In genomic region chr1:153900860-153901730, GRCm38 (mm10) we compare ENCODE assay signal across 8 mouse cellular contexts. TPM values are rescaled to one million over a fixed set of nuclear protein-coding genes. Genes with fewer than 3 reads are reported as not detected.
A peak's percentile ranks its signal among the peaks of the same experiment; 100 is the strongest.
DNase-seq lines count a peak whose midpoint lies in the region; ATAC-seq and TF ChIP-seq lines count a peak whose summit lies in the region.

No protein-coding gene starts in this region.

- under 1% methylated on average over 25 of the region's 25 CpGs for WGBS in forebrain, embryonic 16.5 days
- WGBS in hindbrain, embryonic 11.5 days: 3% methylated on average over 25 of the region's 25 CpGs
- 5% methylated on average over 25 of the region's 25 CpGs for WGBS in liver, embryonic 11.5 days
- WGBS in midbrain, postnatal 0 days: 2% methylated on average over 25 of the region's 25 CpGs

- peak overlapping the region; percentile 66 for H3K4me2 ChIP-seq in forebrain, embryonic 16.5 days (ENCODE audit: low read length)
- H3K4me2 ChIP-seq in hindbrain, embryonic 11.5 days (replicated peaks; ENCODE audit: low read depth, low read length): peak overlapping the region; percentile 59
- peak overlapping the region; percentile 94 for H3K4me2 ChIP-seq in liver, embryonic 11.5 days
- H3K4me2 ChIP-seq in midbrain, postnatal 0 days (ENCODE audit: low read depth, low read length, poor library complexity, severe bottlenecking): peak overlapping the region; percentile 85

- ATAC-seq in forebrain, embryonic 16.5 days: no peak
- no peak for ATAC-seq in hindbrain, embryonic 11.5 days (ENCODE audit: low FRiP score)
- ATAC-seq in liver, embryonic 11.5 days (replicated peaks; ENCODE audit: low FRiP score): no peak
- ATAC-seq in midbrain, postnatal 0 days (ENCODE audit: low FRiP score): no peak

- DNase-seq in left cerebral cortex, adult 2 months (ENCODE audit: extremely low spot score in 1 of 2, low spot score in 2 of 2): no peak
- no peak for DNase-seq in left cerebral cortex, postnatal 25 days (ENCODE audit: low spot score in 2 of 2)
- DNase-seq in hindbrain, embryonic 11.5 days (ENCODE audit: low spot score): peak; percentile 58
- DNase-seq in liver, embryonic 11.5 days (ENCODE audit: low spot score): peak; percentile 61
- DNase-seq in midbrain, postnatal 0 days (ENCODE audit: low spot score): peak; percentile 67
- DNase-seq in frontal cortex, adult 2 months (ENCODE audit: extremely low spot score in 1 of 2, low spot score in 1 of 2): no peak

- H3K4me3 ChIP-seq in left cerebral cortex, adult 2 months: peak overlapping the region; percentile 59
- peak overlapping the region; percentile 77 for H3K4me3 ChIP-seq in brown adipose tissue, adult 24 weeks (ENCODE audit: insufficient read depth, low read depth, low read length)
- H3K4me3 ChIP-seq in forebrain, embryonic 16.5 days (replicated peaks; ENCODE audit: low read length): peak overlapping the region; percentile 83
- peak overlapping the region; percentile 63 for H3K4me3 ChIP-seq in hindbrain, embryonic 11.5 days (ENCODE audit: low read depth, low read length)
- peak overlapping the region; percentile 93 for H3K4me3 ChIP-seq in liver, embryonic 11.5 days (ENCODE audit: low read depth, low read length)
- peak overlapping the region; percentile 90 for H3K4me3 ChIP-seq in midbrain, postnatal 0 days (ENCODE audit: low read depth, low read length)

- intact Hi-C loops in left cerebral cortex, adult 2 months (cut with DNase I): no loop called here
- intact Hi-C loops in left cerebral cortex, postnatal 25 days (cut with DNase I): loop anchor here (1.0 kb wide), 2 partner anchors 131 to 217 kb away; no protein-coding TSS in a partner anchor

- H3K27ac ChIP-seq in left cerebral cortex, adult 2 months: peak overlapping the region; percentile 88
- peak overlapping the region; percentile 62 for H3K27ac ChIP-seq in brown adipose tissue, adult 24 weeks (replicated peaks; ENCODE audit: low read depth, low read length)
- peak overlapping the region; percentile 97 for H3K27ac ChIP-seq in forebrain, embryonic 16.5 days (ENCODE audit: low read length)
- peak overlapping the region; percentile 96 for H3K27ac ChIP-seq in hindbrain, embryonic 11.5 days (ENCODE audit: low read depth, low read length)
- H3K27ac ChIP-seq in liver, embryonic 11.5 days (ENCODE audit: low read depth, low read length): peak overlapping the region; percentile 97
- H3K27ac ChIP-seq in midbrain, postnatal 0 days (ENCODE audit: low read depth, low read length): peak overlapping the region; percentile 95

- H3K36me3 ChIP-seq in forebrain, embryonic 16.5 days (ENCODE audit: control insufficient read depth, insufficient read depth): peaks cover 17% of the 10 kb centered on the region
- H3K36me3 ChIP-seq in hindbrain, embryonic 11.5 days (ENCODE audit: control insufficient read depth, insufficient read depth, low read length): peaks cover 14% of the 10 kb centered on the region; the same call in 1 of the 2 replicates
- peaks cover 31% of the 10 kb centered on the region for H3K36me3 ChIP-seq in liver, embryonic 11.5 days (ENCODE audit: control insufficient read depth, insufficient read depth, low read length)
- H3K36me3 ChIP-seq in midbrain, postnatal 0 days (ENCODE audit: insufficient read depth, low read length): peaks cover 27% of the 10 kb centered on the region

- peaks cover 7% of the 10 kb centered on the region for H3K4me1 ChIP-seq in brown adipose tissue, adult 24 weeks (ENCODE audit: control insufficient read depth, insufficient read depth, insufficient read length, low read length)
- H3K4me1 ChIP-seq in forebrain, embryonic 16.5 days (replicated peaks; ENCODE audit: control insufficient read depth, insufficient read depth, low read length): peaks cover 26% of the 10 kb centered on the region
- peaks cover 3% of the 10 kb centered on the region; the same call in 1 of the 2 replicates for H3K4me1 ChIP-seq in hindbrain, embryonic 11.5 days (replicated peaks; ENCODE audit: control insufficient read depth, insufficient read depth, low read length)
- H3K4me1 ChIP-seq in liver, embryonic 11.5 days (replicated peaks; ENCODE audit: control insufficient read depth, insufficient read depth, low read length): peaks cover 10% of the 10 kb centered on the region
- H3K4me1 ChIP-seq in midbrain, postnatal 0 days (ENCODE audit: insufficient read depth, low read length): no peaks in the 10 kb centered on the region

- H3K9ac ChIP-seq in forebrain, embryonic 16.5 days (replicated peaks; ENCODE audit: low read depth, low read length): peak overlapping the region; percentile 79
- peak overlapping the region; percentile 79 for H3K9ac ChIP-seq in hindbrain, embryonic 11.5 days (ENCODE audit: low read depth, low read length)
- peak overlapping the region; percentile 83 for H3K9ac ChIP-seq in liver, embryonic 11.5 days (ENCODE audit: low read depth, low read length)
- peak overlapping the region; percentile 92 for H3K9ac ChIP-seq in midbrain, postnatal 0 days (replicated peaks; ENCODE audit: low read length, poor library complexity, severe bottlenecking)

- no peaks in the 10 kb centered on the region for H3K27me3 ChIP-seq in forebrain, embryonic 16.5 days (replicated peaks; ENCODE audit: control insufficient read depth, insufficient read depth, low read length)
- no peaks in the 10 kb centered on the region for H3K27me3 ChIP-seq in hindbrain, embryonic 11.5 days (ENCODE audit: control insufficient read depth, insufficient read depth, low read length)
- H3K27me3 ChIP-seq in liver, embryonic 11.5 days (replicated peaks; ENCODE audit: control insufficient read depth, insufficient read depth, low read length): no peaks in the 10 kb centered on the region
- H3K27me3 ChIP-seq in midbrain, postnatal 0 days (ENCODE audit: insufficient read depth, low read length): no peaks in the 10 kb centered on the region

- TF ChIP-seq CTCF in left cerebral cortex, adult 2 months (IDR thresholded peaks at IDR 0.05): no peak
- no peak for TF ChIP-seq CTCF in midbrain, postnatal 0 days (IDR thresholded peaks at IDR 0.05)

- no peaks in the 10 kb centered on the region for H3K9me3 ChIP-seq in forebrain, embryonic 16.5 days (ENCODE audit: control insufficient read depth, low read length)
- H3K9me3 ChIP-seq in hindbrain, embryonic 11.5 days (ENCODE audit: control insufficient read depth, low read length): no peaks in the 10 kb centered on the region
- no peaks in the 10 kb centered on the region for H3K9me3 ChIP-seq in liver, embryonic 11.5 days (ENCODE audit: control insufficient read depth, low read length)
- H3K9me3 ChIP-seq in midbrain, postnatal 0 days (ENCODE audit: low read length): no peaks in the 10 kb centered on the region

RNA-seq across cellular contexts. Expression of gene Teddm2, which starts 1.1 kb away (rescaled TPM):
- total RNA-seq in left cerebral cortex, adult 2 months (2021): 1 to 10 TPM; 3.4 to 3.9 TPM
- total RNA-seq in left cerebral cortex, postnatal 25 days (2021): 1 to 10 TPM; 2.9 to 4.0 TPM
- polyA plus RNA-seq in brown adipose tissue, adult 24 weeks (2012; ENCODE audit: insufficient read depth, insufficient read length, missing spikeins): 0.58 TPM in 1 of 2 replicates, not detected in the other
- polyA plus RNA-seq in forebrain, embryonic 16.5 days (2015; fragmentation: Nextera tagmentation; extraction: Ambion mirVana): 2.3 and 2.4 TPM in 2 replicates
- 0.49 and 0.51 TPM in 2 replicates for polyA plus RNA-seq in hindbrain, embryonic 11.5 days (2014; fragmentation: Nextera tagmentation; extraction: Ambion mirVana)
- polyA plus RNA-seq in liver, embryonic 11.5 days (2014; fragmentation: Nextera tagmentation; extraction: Ambion mirVana): 0.21 and 0.45 TPM in 2 replicates
- total RNA-seq in midbrain, postnatal 0 days (2014; rRNA removed): 0.66 and 1.1 TPM in 2 replicates
- 1.2 and 1.7 TPM in 2 replicates for polyA plus RNA-seq in midbrain, postnatal 0 days (2015; fragmentation: Nextera tagmentation; extraction: Ambion mirVana)
- polyA plus RNA-seq in frontal cortex, adult 2 months (2012; rRNA removed): 3.1 and 3.4 TPM in 2 replicates

RNA-seq across cellular contexts. Expression of gene Glul, which starts 1.4 kb away (rescaled TPM):
- 1,000 to 10,000 TPM; 1,896 to 2,040 TPM for total RNA-seq in left cerebral cortex, adult 2 months (2021)
- 1,000 to 10,000 TPM; 1,850 to 1,886 TPM for total RNA-seq in left cerebral cortex, postnatal 25 days (2021)
- polyA plus RNA-seq in brown adipose tissue, adult 24 weeks (2012; ENCODE audit: insufficient read depth, insufficient read length, missing spikeins): 924 and 1,059 TPM in 2 replicates
- polyA plus RNA-seq in forebrain, embryonic 16.5 days (2015; fragmentation: Nextera tagmentation; extraction: Ambion mirVana): 114 and 137 TPM in 2 replicates
- polyA plus RNA-seq in hindbrain, embryonic 11.5 days (2014; fragmentation: Nextera tagmentation; extraction: Ambion mirVana): 130 and 143 TPM in 2 replicates
- 129 and 146 TPM in 2 replicates for polyA plus RNA-seq in liver, embryonic 11.5 days (2014; fragmentation: Nextera tagmentation; extraction: Ambion mirVana)
- 312 and 330 TPM in 2 replicates for total RNA-seq in midbrain, postnatal 0 days (2014; rRNA removed)
- polyA plus RNA-seq in midbrain, postnatal 0 days (2015; fragmentation: Nextera tagmentation; extraction: Ambion mirVana): 237 and 250 TPM in 2 replicates
- polyA plus RNA-seq in frontal cortex, adult 2 months (2012; rRNA removed): 2,150 and 2,715 TPM in 2 replicates

RNA-seq across cellular contexts. Expression of gene Teddm1a, which starts 9.6 kb away (rescaled TPM):
- total RNA-seq in left cerebral cortex, adult 2 months (2021): not detected
- not detected for total RNA-seq in left cerebral cortex, postnatal 25 days (2021)
- polyA plus RNA-seq in brown adipose tissue, adult 24 weeks (2012; ENCODE audit: insufficient read depth, insufficient read length, missing spikeins): not detected in 2 replicates
- 0.28 TPM in 1 of 2 replicates, not detected in the other for polyA plus RNA-seq in forebrain, embryonic 16.5 days (2015; fragmentation: Nextera tagmentation; extraction: Ambion mirVana)
- polyA plus RNA-seq in hindbrain, embryonic 11.5 days (2014; fragmentation: Nextera tagmentation; extraction: Ambion mirVana): 0.15 TPM in 1 of 2 replicates, not detected in the other
- polyA plus RNA-seq in liver, embryonic 11.5 days (2014; fragmentation: Nextera tagmentation; extraction: Ambion mirVana): not detected in 2 replicates
- not detected in 2 replicates for total RNA-seq in midbrain, postnatal 0 days (2014; rRNA removed)
- not detected in 2 replicates for polyA plus RNA-seq in midbrain, postnatal 0 days (2015; fragmentation: Nextera tagmentation; extraction: Ambion mirVana)
- polyA plus RNA-seq in frontal cortex, adult 2 months (2012; rRNA removed): 0.06 TPM in 1 of 2 replicates, not detected in the other

RNA-seq across cellular contexts. Expression of gene Teddm1b, which starts 26.9 kb away (rescaled TPM):
- total RNA-seq in left cerebral cortex, adult 2 months (2021): under 1 TPM; 0.14 to 0.18 TPM
- total RNA-seq in left cerebral cortex, postnatal 25 days (2021): not detected
- polyA plus RNA-seq in brown adipose tissue, adult 24 weeks (2012; ENCODE audit: insufficient read depth, insufficient read length, missing spikeins): not detected in 2 replicates
- 1.1 and 1.5 TPM in 2 replicates for polyA plus RNA-seq in forebrain, embryonic 16.5 days (2015; fragmentation: Nextera tagmentation; extraction: Ambion mirVana)
- polyA plus RNA-seq in hindbrain, embryonic 11.5 days (2014; fragmentation: Nextera tagmentation; extraction: Ambion mirVana): 0.31 and 0.33 TPM in 2 replicates
- polyA plus RNA-seq in liver, embryonic 11.5 days (2014; fragmentation: Nextera tagmentation; extraction: Ambion mirVana): 0.40 and 0.49 TPM in 2 replicates
- total RNA-seq in midbrain, postnatal 0 days (2014; rRNA removed): not detected in 2 replicates
- 0.21 and 0.22 TPM in 2 replicates for polyA plus RNA-seq in midbrain, postnatal 0 days (2015; fragmentation: Nextera tagmentation; extraction: Ambion mirVana)
- polyA plus RNA-seq in frontal cortex, adult 2 months (2012; rRNA removed): 0.04 TPM in 1 of 2 replicates, not detected in the other

RNA-seq across cellular contexts. Expression of gene Rgsl1, which starts 57.2 kb away (rescaled TPM):
- 1 to 10 TPM; 1.7 to 2.6 TPM for total RNA-seq in left cerebral cortex, adult 2 months (2021)
- 1 to 10 TPM; 1.2 to 1.6 TPM for total RNA-seq in left cerebral cortex, postnatal 25 days (2021)
- 1.3 TPM in 1 of 2 replicates, not detected in the other for polyA plus RNA-seq in brown adipose tissue, adult 24 weeks (2012; ENCODE audit: insufficient read depth, insufficient read length, missing spikeins)
- 0.44 and 0.52 TPM in 2 replicates for polyA plus RNA-seq in forebrain, embryonic 16.5 days (2015; fragmentation: Nextera tagmentation; extraction: Ambion mirVana)
- polyA plus RNA-seq in hindbrain, embryonic 11.5 days (2014; fragmentation: Nextera tagmentation; extraction: Ambion mirVana): 0.08 TPM in 1 of 2 replicates, not detected in the other
- polyA plus RNA-seq in liver, embryonic 11.5 days (2014; fragmentation: Nextera tagmentation; extraction: Ambion mirVana): 0.07 TPM in 1 of 2 replicates, not detected in the other
- 0.05 TPM in 1 of 2 replicates, not detected in the other for total RNA-seq in midbrain, postnatal 0 days (2014; rRNA removed)
- 0.12 and 0.18 TPM in 2 replicates for polyA plus RNA-seq in midbrain, postnatal 0 days (2015; fragmentation: Nextera tagmentation; extraction: Ambion mirVana)
- polyA plus RNA-seq in frontal cortex, adult 2 months (2012; rRNA removed): 3.7 and 4.1 TPM in 2 replicates

Comparison
In these comparisons a context has a peak if more than half of its experiments do, and no peak if none do; other contexts are left out.
1. DNase-seq: peak in hindbrain, embryonic 11.5 days (single experiment), liver, embryonic 11.5 days (single experiment) and midbrain, postnatal 0 days (single experiment); none in left cerebral cortex, adult 2 months (0 of 2), left cerebral cortex, postnatal 25 days (0 of 2) and frontal cortex, adult 2 months (0 of 2).
2. Peak in every context shown above with its lines, with median percentiles within 50 percentile points of each other: H3K27ac ChIP-seq, H3K4me3 ChIP-seq, H3K4me2 ChIP-seq and H3K9ac ChIP-seq.